Mouse (Mus musculus) C2C12 (cell line): Measurements from ENCODE around the gene Ms4a2.

ENCODE experiments used
- CEBPB ChIP-seq: IDR thresholded peaks from one replicate; pipeline ENCODE4 v1.6.1; 2011; ENCODE audit warnings: low read depth, mild to moderate bottlenecking, control low read depth, moderate library complexity
- CTCF ChIP-seq: IDR thresholded peaks from one replicate; pipeline ENCODE4 v1.5.1; 2011; ENCODE audit not compliant: control insufficient read depth, insufficient read depth, insufficient read length
- FOSL1 ChIP-seq: IDR thresholded peaks from one replicate; pipeline ENCODE4 v1.8.0; 2011; ENCODE audit warnings: mild to moderate bottlenecking, low read length; ENCODE audit not compliant: poor library complexity, insufficient read depth, severe bottlenecking
- MAX ChIP-seq: IDR thresholded peaks from one replicate; pipeline ENCODE4 v1.6.1; 2011; ENCODE audit warnings: mild to moderate bottlenecking, control low read depth
- MYOD1 ChIP-seq: IDR thresholded peaks from one replicate; pipeline ENCODE4 v1.6.1; 2011; ENCODE audit warnings: low read depth; ENCODE audit not compliant: control insufficient read depth, insufficient read length
- MYOG ChIP-seq: IDR thresholded peaks from one replicate; pipeline ENCODE4 v1.6.1; 2011; ENCODE audit not compliant: control insufficient read depth, insufficient read length; ENCODE audit errors: extremely low read depth
- USF1 ChIP-seq: IDR thresholded peaks from one replicate; pipeline ENCODE4 v1.6.1; 2011; ENCODE audit warnings: low read depth, mild to moderate bottlenecking, control low read depth, moderate library complexity

DNA sequence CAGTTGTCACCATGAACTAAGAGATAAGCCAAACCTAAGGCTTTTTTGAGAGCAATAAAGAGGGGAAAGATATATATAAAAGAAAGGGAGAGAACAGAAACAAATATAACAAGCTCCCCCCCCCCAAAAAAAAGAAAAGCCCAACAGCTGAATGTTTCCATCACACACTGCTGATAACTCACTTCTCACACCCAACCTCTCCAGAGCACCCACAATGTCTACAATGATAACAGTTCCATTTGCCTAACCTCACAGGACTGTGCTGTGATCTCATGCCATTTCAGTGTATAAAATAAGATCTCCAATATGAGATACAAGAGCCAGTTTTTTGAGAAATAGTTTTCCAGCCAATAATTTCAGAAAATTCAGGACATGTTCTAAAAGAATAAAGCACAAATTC, 5.5 kb downstream of the Ms4a2 start:
- no peak for TF ChIP-seq USF1
- no peak for TF ChIP-seq CTCF
- no peak for TF ChIP-seq MYOD1
- no peak for TF ChIP-seq MAX
- no peak for TF ChIP-seq MYOG
- TF ChIP-seq CEBPB, result no peak
- TF ChIP-seq FOSL1, result no peak
